Mouse (Mus musculus): ENCODE results near the gene Olfm2.

The Olfm2 gene

GRCm38 (mm10) chr9:20745129-20745966 lies 801 bp downstream of the Olfm2 start:
- no peak for DNase-seq

- peak in 1 of 2 experiments; percentile 43 for DNase-seq
Observed at GRCm38 (mm10) chr9:20743946-20744738, 2.0 kb downstream of the Olfm2 start.

- DNase-seq = peak; percentile 81 to 90
Observed at GRCm38 (mm10) chr9:20740407-20740806, 5.7 kb downstream of the Olfm2 start.

GRCm38 (mm10) chr9:20738251-20738999 lies 7.7 kb downstream of the Olfm2 start:
- peak in 1 of 2 experiments; percentile 59 for DNase-seq

- no peak for DNase-seq
Observed at GRCm38 (mm10) chr9:20737227-20737626, 8.9 kb downstream of the Olfm2 start.

- DNase-seq = no peak
Observed at GRCm38 (mm10) chr9:20734692-20735091, 11.5 kb downstream of the Olfm2 start.

GRCm38 (mm10) chr9:20731797-20732196 lies 14.4 kb downstream of the Olfm2 start:
- no peak for DNase-seq

- DNase-seq = no peak
Observed at GRCm38 (mm10) chr9:20729451-20729850, 16.7 kb downstream of the Olfm2 start.

- DNase-seq = peak; percentile 17 to 79
Observed at GRCm38 (mm10) chr9:20727601-20728113, 18.5 kb downstream of the Olfm2 start.

- peak in 1 of 2 experiments; percentile 34 for DNase-seq
Observed at GRCm38 (mm10) chr9:20726859-20727600, 19.1 kb downstream of the Olfm2 start.

GRCm38 (mm10) chr9:20726134-20726858 lies 19.9 kb downstream of the Olfm2 start:
- DNase-seq = no peak

GRCm38 (mm10) chr9:20721582-20721981 lies 24.6 kb downstream of the Olfm2 start:
- peak in 1 of 2 experiments; percentile 21 for DNase-seq

GRCm38 (mm10) chr9:20715332-20715731 lies 30.8 kb downstream of the Olfm2 start:
- DNase-seq = no peak

- no peak for DNase-seq
Observed at GRCm38 (mm10) chr9:20713478-20713987, 32.6 kb downstream of the Olfm2 start.

GRCm38 (mm10) chr9:20712934-20713477 lies 33.1 kb downstream of the Olfm2 start:
- no peak for DNase-seq

GRCm38 (mm10) chr9:20710471-20710870 lies 35.7 kb downstream of the Olfm2 start:
- DNase-seq = no peak

- no peak for DNase-seq
Observed at GRCm38 (mm10) chr9:20705981-20706380, 40.2 kb downstream of the Olfm2 start.

GRCm38 (mm10) chr9:20705420-20705819 lies 40.7 kb downstream of the Olfm2 start:
- DNase-seq = no peak

- no peak for DNase-seq
Observed at GRCm38 (mm10) chr9:20703832-20704380, 42.2 kb downstream of the Olfm2 start.

- DNase-seq = no peak
Observed at GRCm38 (mm10) chr9:20697466-20697865, 48.7 kb downstream of the Olfm2 start.

Measured in kidney, postnatal 36 days (tissue).